Mouse (Mus musculus) CH12.LX (cell line): ENCODE results near the gene Ddah2. TPM values are rescaled to one million over a fixed set of nuclear protein-coding genes. Genes with fewer than 3 reads are reported as not detected.

ENCODE experiments used
- DNase-seq: peaks from one replicate; pipeline ENCODE4 v3.0.0-alpha.2; 2013; ENCODE audit errors: extremely low read depth
- H3K27ac ChIP-seq: 2 replicates; pipeline ENCODE4 v1.5.1; 2012; ENCODE audit warnings: low read depth, mild to moderate bottlenecking, control low read depth, moderate library complexity; ENCODE audit not compliant: insufficient read depth
- H3K27me3 ChIP-seq: replicated peaks from 2 replicates; pipeline ENCODE3; 2012; ENCODE audit warnings: inconsistent platforms
- H3K36me3 ChIP-seq, 2 experiments: replicated peaks in 1 of 2; 2 replicates each; pipeline versions ENCODE3 to v1.6.1; 2012; ENCODE audit warnings: inconsistent platforms in 1 of 2, low read length in 1 of 2, mild to moderate bottlenecking in 1 of 2, mixed read lengths in 1 of 2, moderate library complexity in 1 of 2; ENCODE audit not compliant: control insufficient read depth in 1 of 2, insufficient read depth in 1 of 2
- H3K4me1 ChIP-seq, 2 experiments: 2 replicates each; pipeline ENCODE4 v1.6.1; 2012; ENCODE audit warnings: inconsistent platforms in 1 of 2, moderate library complexity in 1 of 2; ENCODE audit not compliant: insufficient read depth in 2 of 2, control insufficient read depth in 1 of 2
- H3K4me2 ChIP-seq: 2 replicates; pipeline ENCODE4 v1.6.1; 2012; ENCODE audit warnings: low read depth, mild to moderate bottlenecking, control low read depth; ENCODE audit not compliant: poor library complexity, insufficient read depth, severe bottlenecking
- H3K4me3 ChIP-seq, 3 experiments: fragments of 150-350 bp in 1 of 3; sonication (generic) in 1 of 3; replicated peaks in 1 of 3; 2 replicates each; pipeline versions ENCODE3 to v1.5.1; 2011 to 2012; ENCODE audit warnings: low read depth in 2 of 3, low read length in 2 of 3, mild to moderate bottlenecking in 2 of 3, moderate library complexity in 2 of 3, control low read depth in 1 of 3, improper control_type of control experiment in 1 of 3, inconsistent platforms in 1 of 3, mixed read lengths in 1 of 3; ENCODE audit not compliant: poor library complexity in 1 of 3
- H3K79me2 ChIP-seq: replicated peaks from 2 replicates; pipeline ENCODE4 v1.6.1; 2012; ENCODE audit warnings: mild to moderate bottlenecking, moderate library complexity; ENCODE audit not compliant: control insufficient read depth, poor library complexity, insufficient read depth, severe bottlenecking; ENCODE audit errors: extremely low read depth
- H3K9ac ChIP-seq: 2 replicates; pipeline ENCODE4 v1.6.1; 2012; ENCODE audit warnings: low read depth, mild to moderate bottlenecking, control low read depth, moderate library complexity; ENCODE audit not compliant: insufficient read depth
- H3K9me3 ChIP-seq: replicated peaks from 2 replicates; pipeline ENCODE3; 2012; ENCODE audit warnings: low read length, inconsistent platforms, mixed read lengths
- BHLHE40 ChIP-seq: IDR thresholded peaks from 2 replicates; pipeline ENCODE4 v1.6.1; 2011; ENCODE audit warnings: mild to moderate bottlenecking, low read depth, low read length, improper control_type of control experiment
- CHD2 ChIP-seq: IDR thresholded peaks from 2 replicates; pipeline ENCODE4 v1.6.1; 2011; ENCODE audit warnings: low read length, improper control_type of control experiment
- ELF1 ChIP-seq: IDR thresholded peaks from 2 replicates; pipeline ENCODE4 v1.6.1; 2014; ENCODE audit warnings: low read depth, mild to moderate bottlenecking, inconsistent platforms, low read length, improper control_type of control experiment
- EP300 ChIP-seq: IDR thresholded peaks from 2 replicates; pipeline ENCODE4 v1.6.1; 2011; ENCODE audit warnings: low read length, improper control_type of control experiment
- HCFC1 ChIP-seq: IDR thresholded peaks from 2 replicates; pipeline ENCODE4 v1.6.1; 2012; ENCODE audit warnings: low read depth, mild to moderate bottlenecking, inconsistent platforms, low read length, improper control_type of control experiment
- IRF4 ChIP-seq: IDR thresholded peaks from 2 replicates; pipeline ENCODE4 v1.6.1; 2014; ENCODE audit warnings: low read depth, mild to moderate bottlenecking, inconsistent platforms, low read length, improper control_type of control experiment
- MAX ChIP-seq: IDR thresholded peaks from 2 replicates; pipeline ENCODE4 v1.6.1; 2011; ENCODE audit warnings: low read length, improper control_type of control experiment
- MAZ ChIP-seq: IDR thresholded peaks from 2 replicates; pipeline ENCODE4 v1.6.1; 2012; ENCODE audit warnings: low read depth, mild to moderate bottlenecking, inconsistent platforms, low read length, improper control_type of control experiment, moderate library complexity
- MYC ChIP-seq: IDR thresholded peaks from 2 replicates; pipeline ENCODE4 v1.6.1; 2011; ENCODE audit warnings: low read depth, mild to moderate bottlenecking, improper control_type of control experiment, low read length
- NRF1 ChIP-seq: IDR thresholded peaks from 2 replicates; pipeline ENCODE4 v1.6.1; 2014; ENCODE audit warnings: low read depth, mild to moderate bottlenecking, inconsistent platforms, low read length, improper control_type of control experiment, moderate library complexity
- POLR2A ChIP-seq: IDR thresholded peaks from 2 replicates; pipeline ENCODE4 v1.6.1; 2011; ENCODE audit warnings: low read depth, mild to moderate bottlenecking, improper control_type of control experiment, low read length
- POLR2AphosphoS2 ChIP-seq: IDR thresholded peaks from 2 replicates; pipeline ENCODE4 v1.6.1; 2011; ENCODE audit warnings: low read depth, low read length, improper control_type of control experiment
- RAD21 ChIP-seq: IDR thresholded peaks from 2 replicates; pipeline ENCODE4 v1.6.1; 2011; ENCODE audit warnings: low read depth, mild to moderate bottlenecking, low read length, improper control_type of control experiment, moderate library complexity
- RCOR1 ChIP-seq: conservative IDR thresholded peaks from 2 replicates; pipeline ENCODE4 v1.6.1; 2012; ENCODE audit warnings: low read depth, mild to moderate bottlenecking, inconsistent platforms, low read length, improper control_type of control experiment
- SMC3 ChIP-seq: IDR thresholded peaks from 2 replicates; pipeline ENCODE4 v1.6.1; 2011; ENCODE audit warnings: low read depth, low read length, improper control_type of control experiment
- TCF12 ChIP-seq: IDR thresholded peaks from 2 replicates; pipeline ENCODE4 v1.6.1; 2014; ENCODE audit warnings: low read depth, mild to moderate bottlenecking, inconsistent platforms, low read length, improper control_type of control experiment
- UBTF ChIP-seq: IDR thresholded peaks from 2 replicates; pipeline ENCODE4 v1.6.1; 2012; ENCODE audit warnings: low read depth, mild to moderate bottlenecking, inconsistent platforms, low read length, improper control_type of control experiment, moderate library complexity
- ZC3H11A ChIP-seq: IDR thresholded peaks from 2 replicates; pipeline ENCODE4 v1.6.1; 2012; ENCODE audit warnings: low read depth, mild to moderate bottlenecking, inconsistent platforms, low read length, improper control_type of control experiment
- ZKSCAN1 ChIP-seq: IDR thresholded peaks from 2 replicates; pipeline ENCODE4 v1.6.1; 2012; ENCODE audit warnings: low read depth, inconsistent platforms, low read length, improper control_type of control experiment, borderline replicate concordance
- ZMIZ1 ChIP-seq: IDR thresholded peaks from 2 replicates; pipeline ENCODE4 v1.6.1; 2012; ENCODE audit warnings: low read depth, mild to moderate bottlenecking, inconsistent platforms, low read length, improper control_type of control experiment
- dilution Hi-C: fragments of 300-500 bp; cut with MboI; formaldehyde crosslinking; loops from 2 replicates; pipeline ENCODE4 v1.14.3; 2020; ENCODE audit warnings: low sequenced_read_pairs; ENCODE audit not compliant: extremely low pct_unique_long_range_greater_than_20kb, extremely low pct_ligation_motif_present
- in situ Hi-C: fragments of 300-500 bp; cut with MboI; formaldehyde crosslinking; loops from 3 replicates; pipeline ENCODE4 v1.14.3; 2019; ENCODE audit warnings: low sequenced_read_pairs, low pct_ligation_motif_present, low pct_unique_long_range_greater_than_20kb, mixed read lengths
- polyA plus RNA-seq: library from polyadenylated mRNA; unstranded; fragments of >175 nt; gene quantifications from 2 replicates; pipeline ENCODE4 v1.2.1, GENCODE M21; 2012; ENCODE audit warnings: low read depth; ENCODE audit not compliant: insufficient read length
- total RNA-seq, 2 experiments: library from RNA; depleted of rRNA; stranded (reverse); fragments of 300-350 nt in 1 of 2; fragments of >200 nt in 1 of 2; gene quantifications; 2 replicates each; pipeline ENCODE4 v1.2.3; 2012 to 2014

Ddah2 gene
- total and polyA plus RNA-seq, 3 experiments, result 0.94 to 4.8 (median 3.4) TPM

DNA sequence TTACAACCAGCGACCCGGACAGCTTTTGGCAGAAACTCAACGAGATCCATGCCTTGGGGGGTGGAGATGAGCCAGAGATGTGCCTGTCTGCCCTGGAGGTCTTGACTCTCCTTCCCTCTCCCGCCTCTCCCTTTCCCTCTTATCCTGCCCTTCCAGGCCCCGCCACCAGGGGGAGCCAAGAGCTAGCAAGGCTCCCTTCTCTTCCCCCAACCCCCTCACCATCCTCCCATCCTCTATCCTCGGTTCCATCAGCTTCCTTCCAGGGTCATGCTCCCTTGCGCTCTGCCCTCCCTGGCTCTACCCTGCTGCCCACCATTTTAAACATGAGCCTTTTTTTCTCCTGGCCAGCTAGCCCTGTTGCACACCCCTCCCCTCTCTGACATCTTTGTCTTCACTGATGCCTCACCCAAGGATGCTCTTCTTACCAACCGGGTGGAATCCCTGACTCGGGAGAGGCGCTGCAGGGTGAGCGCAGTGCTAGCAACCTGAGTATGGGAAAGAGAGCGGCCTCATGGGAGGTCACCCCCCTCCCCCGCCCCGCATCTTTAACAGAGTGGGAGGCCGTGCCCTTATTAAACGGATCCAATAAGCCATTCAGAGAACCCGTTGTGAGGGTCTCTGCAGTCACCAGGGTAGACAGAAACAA is 37.5 kb upstream of the Ddah2 start (continued):
- TF ChIP-seq UBTF (no peak), CHD2 (no peak), POLR2AphosphoS2 (no peak), ELF1 (no peak)

DNA sequence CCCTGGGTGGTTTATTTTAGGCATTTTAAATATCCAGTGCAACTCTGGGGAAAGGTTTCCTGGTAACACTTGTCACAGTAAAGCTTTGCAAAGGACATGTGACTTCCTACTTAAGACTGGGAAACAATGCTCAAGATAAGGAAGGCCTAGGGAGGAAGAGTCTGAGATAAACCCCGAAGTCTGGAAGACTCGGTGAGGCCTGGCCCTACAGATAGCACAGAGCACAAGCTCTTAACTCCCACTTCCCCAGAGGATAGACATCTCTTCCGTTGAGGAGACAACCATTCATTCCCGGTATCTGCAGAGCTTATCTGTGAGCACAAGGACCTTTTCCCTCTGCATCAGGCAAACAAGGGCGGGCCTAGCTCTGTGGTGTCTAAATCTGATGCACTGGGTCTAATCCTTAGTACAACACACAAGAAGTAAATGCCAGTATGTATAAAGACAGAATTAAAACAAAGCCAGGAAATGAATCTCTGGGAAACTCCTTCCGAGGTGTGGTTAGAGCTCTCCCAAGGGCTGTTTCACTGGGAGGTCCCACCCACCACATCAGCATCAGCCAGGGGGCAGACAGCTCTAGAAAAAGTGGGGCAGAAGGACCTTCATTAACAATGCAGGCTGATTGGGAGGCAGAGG is 36.9 kb upstream of the Ddah2 start:
- no peaks in the 10 kb centered on the region for H3K9me3 ChIP-seq
- peaks cover 4 to 65% of the 10 kb centered on the region in 2 experiments for H3K36me3 ChIP-seq
- DNase-seq, result no peak
- in situ Hi-C loops, result loop anchor here (5.0 to 10.0 kb wide), 2 partner anchors 45 to 93 kb away; partner anchors contain the start of genes Ly6g5b, Ly6g6c and Mpig6b
- no peaks in the 10 kb centered on the region for H3K27me3 ChIP-seq
- H3K4me1 ChIP-seq, result peaks cover 10 to 40% of the 10 kb centered on the region in 2 experiments
- no peak overlapping the region for H3K4me2 ChIP-seq
- no peaks in the 10 kb centered on the region; the same call in 1 of the 2 replicates for H3K79me2 ChIP-seq
- dilution Hi-C loops, result no loop called here
- H3K27ac ChIP-seq, result no peak overlapping the region
- H3K4me3 ChIP-seq, result no peak overlapping the region
- TF ChIP-seq MAZ (no peak), IRF4 (no peak), UBTF (no peak), EP300 (no peak), ZKSCAN1 (no peak), RCOR1 (no peak), POLR2AphosphoS2 (no peak), MAX (no peak), HCFC1 (no peak)
- TF ChIP-seq, all 38 proteins: peak for 0
- no peak overlapping the region for H3K9ac ChIP-seq

DNA sequence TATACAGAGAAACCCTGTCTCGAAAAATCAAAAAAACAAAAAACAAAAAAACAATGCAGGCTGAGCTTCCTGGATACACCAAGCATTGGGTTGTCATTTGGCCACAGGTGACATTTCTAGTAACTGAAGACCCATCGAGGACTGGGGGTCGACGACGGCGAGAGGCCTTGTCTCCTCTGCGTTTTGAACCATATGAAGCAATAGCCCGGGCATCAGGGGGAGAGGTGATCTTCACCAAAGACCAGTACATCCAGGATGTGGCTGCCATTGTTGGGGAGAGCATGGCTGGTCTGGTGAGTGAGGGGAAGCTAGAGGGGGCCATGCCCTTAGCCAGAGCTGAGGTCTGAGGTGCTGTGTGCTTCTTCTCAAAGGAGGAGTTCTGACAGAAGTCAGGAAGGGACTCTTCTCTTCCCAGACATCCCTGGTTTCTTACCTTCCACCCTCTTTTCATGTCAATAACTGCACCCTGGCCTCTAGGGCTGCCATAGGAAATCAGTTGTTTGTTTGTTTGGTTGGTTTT is 36.2 kb upstream of the Ddah2 start:
- Histone ChIP-seq H3K9ac (no peak overlapping the region), H3K9me3 (no peaks in the 10 kb centered on the region), H3K36me3 (peaks cover 4 to 59% of the 10 kb centered on the region in 2 experiments), H3K79me2 (no peaks in the 10 kb centered on the region; the same call in none of the 2 replicates), H3K4me3 (no peak overlapping the region), H3K4me2 (no peak overlapping the region), H3K4me1 (peaks cover 10 to 40% of the 10 kb centered on the region in 2 experiments), H3K27me3 (no peaks in the 10 kb centered on the region), H3K27ac (no peak overlapping the region)
- in situ Hi-C loops, result loop anchor here (5.0 to 10.0 kb wide), 2 partner anchors 45 to 92 kb away; partner anchors contain the start of genes Ly6g5b, Ly6g6c and Mpig6b
- dilution Hi-C loops, result no loop called here
- TF ChIP-seq MAX (no peak), POLR2A (no peak), EP300 (no peak), IRF4 (no peak), ZC3H11A (no peak), RAD21 (no peak), ZMIZ1 (no peak), BHLHE40 (no peak), ELF1 (no peak), NRF1 (no peak), MYC (no peak), SMC3 (no peak), TCF12 (no peak)
- DNase-seq, result no peak
